Mouse (Mus musculus) midbrain, postnatal 0 days (tissue): ENCODE results near the gene Atxn7. TPM values are rescaled to one million over a fixed set of nuclear protein-coding genes. Genes with fewer than 3 reads are reported as not detected.
"Not testable (repeated sequence)": the region's sequence is repeated elsewhere in the genome, so short reads cannot be mapped to it uniquely, and the experiment has no call there.

Source experiments
- ATAC-seq: fragments of 200-750 bp; cut with Nextera tagmentation; 2 replicates; pipeline ENCODE4 v1.8.0; 2017; ENCODE audit warnings: moderate number of reproducible peaks, mild to moderate bottlenecking, moderate TSS enrichment, moderate library complexity; ENCODE audit not compliant: low FRiP score
- DNase-seq: peaks from one replicate; pipeline ENCODE4 v3.0.0-alpha.2; 2015; ENCODE audit warnings: low spot score
- H3K27ac ChIP-seq: fragments of 300-500 bp; sonication (generic); 2 replicates; pipeline ENCODE4 v1.5.1; 2014; ENCODE audit warnings: low read depth, mild to moderate bottlenecking, low read length, mixed read lengths
- H3K27me3 ChIP-seq: fragments of 300-500 bp; sonication (generic); 2 replicates; pipeline ENCODE4 v1.6.1; 2014; ENCODE audit warnings: low read length, control low read depth, mixed read lengths; ENCODE audit not compliant: insufficient read depth
- H3K36me3 ChIP-seq: fragments of 300-500 bp; sonication (generic); 2 replicates; pipeline ENCODE4 v1.6.1; 2014; ENCODE audit warnings: low read length, control low read depth, mixed read lengths; ENCODE audit not compliant: insufficient read depth
- H3K4me1 ChIP-seq: fragments of 300-500 bp; sonication (generic); 2 replicates; pipeline ENCODE4 v1.6.1; 2014; ENCODE audit warnings: mild to moderate bottlenecking, control low read depth, antibody characterized with exemption, low read length, mixed read lengths; ENCODE audit not compliant: insufficient read depth
- H3K4me2 ChIP-seq: fragments of 300-500 bp; sonication (generic); 2 replicates; pipeline ENCODE4 v1.6.1; 2014; ENCODE audit warnings: low read depth, mild to moderate bottlenecking, low read length, mixed read lengths; ENCODE audit not compliant: poor library complexity, severe bottlenecking
- H3K4me3 ChIP-seq: fragments of 300-500 bp; sonication (generic); 2 replicates; pipeline ENCODE4 v1.5.1; 2014; ENCODE audit warnings: low read depth, mild to moderate bottlenecking, low read length, moderate library complexity
- H3K9ac ChIP-seq: fragments of 300-500 bp; sonication (generic); replicated peaks from 2 replicates; pipeline ENCODE4 v1.6.1; 2014; ENCODE audit warnings: mild to moderate bottlenecking, low read length, moderate library complexity, mixed read lengths; ENCODE audit not compliant: poor library complexity, severe bottlenecking
- H3K9me3 ChIP-seq: fragments of 300-500 bp; sonication (generic); 2 replicates; pipeline ENCODE4 v1.6.1; 2016; ENCODE audit warnings: low read length, control low read depth
- CTCF ChIP-seq: IDR thresholded peaks from 2 replicates; pipeline ENCODE4 v1.5.1; 2016; ENCODE audit warnings: antibody characterized with exemption, mild to moderate bottlenecking
- WGBS: fragments of 180-500 bp; shearing (Covaris S2); extraction: QIAGEN DNeasy Blood & Tissue Kit; methylation state at CpG from one replicate; pipeline ENCODE4 v1.1.7; 2014; 5-methylcytosine and 5-hydroxymethylcytosine counted together
- polyA plus RNA-seq: library from polyadenylated mRNA; unstranded; fragments of >200 nt; fragmentation: Nextera tagmentation; extraction: Ambion mirVana; gene quantifications from 2 replicates; pipeline ENCODE4 v1.2.1, GENCODE M21; 2015
- total RNA-seq: library from RNA; depleted of rRNA; stranded (reverse); fragments of >200 nt; gene quantifications from 2 replicates; pipeline ENCODE4 v1.2.3, GENCODE M21; 2014

Atxn7 gene
- total and polyA plus RNA-seq, 2 experiments from 2014 or later = 2.5 to 12.7 TPM

DNA sequence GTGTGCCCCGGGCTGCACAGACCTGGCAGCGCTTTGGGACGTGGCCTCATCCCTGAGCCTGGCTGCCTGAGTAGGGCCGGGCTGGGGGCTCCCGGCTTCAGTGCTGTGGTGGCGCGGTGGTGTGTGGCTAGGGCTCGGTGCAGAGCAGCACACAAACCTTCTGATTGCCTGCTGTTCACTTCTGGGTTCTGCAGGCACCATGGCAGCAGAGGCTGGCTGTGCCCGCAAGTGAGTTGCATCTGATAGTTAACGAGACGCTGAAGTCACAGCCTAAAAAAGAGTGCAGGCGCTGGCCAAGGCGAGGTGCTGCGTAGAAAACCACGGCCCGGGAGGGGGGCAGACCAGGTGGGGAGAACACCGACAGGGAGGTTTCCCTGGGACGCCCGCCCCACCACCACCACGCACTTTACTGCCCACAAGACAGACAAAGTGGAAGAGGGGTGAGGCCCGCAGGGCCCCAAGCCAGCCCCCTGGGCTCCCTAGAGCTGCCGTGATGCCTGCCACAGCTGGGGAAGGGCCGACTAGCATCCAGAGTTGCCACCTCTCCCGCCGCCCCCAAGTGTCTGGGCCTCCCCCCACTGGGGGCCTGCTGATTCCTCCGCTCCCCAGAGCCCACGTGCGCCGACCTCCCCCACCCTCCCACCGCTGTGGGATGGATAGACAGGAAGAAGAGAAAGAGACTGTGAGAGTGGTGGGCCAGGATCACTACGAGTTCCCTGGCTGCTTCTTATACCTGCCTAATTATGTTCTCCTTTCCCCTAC, 27.8 kb upstream of the Atxn7 start:
- WGBS = 32% methylated on average over 29 of the region's 31 CpGs
- DNase-seq (no peak), ATAC-seq (peak; percentile 60)
- H3K27me3 ChIP-seq = no peaks in the 10 kb centered on the region
- no peak for TF ChIP-seq CTCF
- H3K36me3 ChIP-seq = no peaks in the 10 kb centered on the region
- no peaks in the 10 kb centered on the region for H3K4me1 ChIP-seq
- no peak overlapping the region for H3K27ac ChIP-seq
- H3K9ac ChIP-seq = peak overlapping the region; percentile 39; the same call in 1 of the 2 replicates
- no peaks in the 10 kb centered on the region for H3K9me3 ChIP-seq
- peak overlapping the region; percentile 58 for H3K4me2 ChIP-seq
- H3K4me3 ChIP-seq = peak overlapping the region; percentile 28

DNA sequence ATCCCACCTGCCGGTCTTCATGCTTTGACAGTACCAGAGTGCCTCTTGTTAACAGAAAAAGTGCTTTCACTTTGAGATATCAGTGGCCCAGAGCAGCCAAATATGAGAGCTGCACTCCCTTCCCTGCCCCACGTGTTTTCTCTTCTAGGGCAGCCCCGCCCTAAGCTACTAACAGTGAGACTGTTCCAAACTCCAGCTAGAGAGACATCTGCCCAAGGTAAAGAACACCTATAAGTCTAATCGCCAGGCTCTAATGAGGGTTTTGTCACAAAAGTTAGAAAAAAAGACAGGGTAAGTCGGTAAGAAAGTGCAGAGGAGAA, 27.2 kb upstream of the Atxn7 start:
- 51% methylated on average over 5 of the region's 5 CpGs for WGBS
- H3K36me3 ChIP-seq = no peaks in the 10 kb centered on the region
- H3K4me1 ChIP-seq = no peaks in the 10 kb centered on the region
- no peak overlapping the region for H3K9ac ChIP-seq
- peak overlapping the region; percentile 58 for H3K4me2 ChIP-seq
- no peaks in the 10 kb centered on the region for H3K9me3 ChIP-seq
- no peak for ATAC-seq
- no peak for DNase-seq
- no peak overlapping the region for H3K27ac ChIP-seq
- TF ChIP-seq CTCF = no peak
- no peak overlapping the region for H3K4me3 ChIP-seq
- no peaks in the 10 kb centered on the region for H3K27me3 ChIP-seq

DNA sequence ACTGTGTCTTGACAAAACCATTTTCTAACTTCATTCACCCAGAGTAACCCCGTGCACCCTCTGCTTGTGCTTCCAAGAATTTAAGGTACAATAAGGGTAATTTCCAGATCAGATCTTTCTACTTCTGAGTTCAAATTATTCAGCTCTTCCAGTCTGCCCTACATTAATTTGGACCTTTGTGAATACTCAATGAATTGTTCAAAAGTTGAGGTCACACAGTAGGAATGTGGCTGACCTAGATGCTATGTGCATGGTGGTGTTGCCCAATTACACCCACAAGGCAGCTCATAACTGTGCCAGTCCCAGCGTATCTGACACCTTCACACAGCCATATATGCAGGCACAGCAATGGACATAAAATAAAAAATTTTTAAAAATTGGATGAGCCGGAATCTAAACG, 16.6 kb upstream of the Atxn7 start:
- no peaks in the 10 kb centered on the region for H3K9me3 ChIP-seq
- no peak overlapping the region for H3K4me3 ChIP-seq
- no peak for TF ChIP-seq CTCF
- no peaks in the 10 kb centered on the region for H3K4me1 ChIP-seq
- H3K27me3 ChIP-seq = no peaks in the 10 kb centered on the region
- ATAC-seq (no peak), DNase-seq (no peak)
- H3K9ac ChIP-seq = no peak overlapping the region
- WGBS = 94% methylated on average over 4 of the region's 4 CpGs
- H3K36me3 ChIP-seq = peaks cover 19% of the 10 kb centered on the region
- no peak overlapping the region for H3K4me2 ChIP-seq
- H3K27ac ChIP-seq = no peak overlapping the region

DNA sequence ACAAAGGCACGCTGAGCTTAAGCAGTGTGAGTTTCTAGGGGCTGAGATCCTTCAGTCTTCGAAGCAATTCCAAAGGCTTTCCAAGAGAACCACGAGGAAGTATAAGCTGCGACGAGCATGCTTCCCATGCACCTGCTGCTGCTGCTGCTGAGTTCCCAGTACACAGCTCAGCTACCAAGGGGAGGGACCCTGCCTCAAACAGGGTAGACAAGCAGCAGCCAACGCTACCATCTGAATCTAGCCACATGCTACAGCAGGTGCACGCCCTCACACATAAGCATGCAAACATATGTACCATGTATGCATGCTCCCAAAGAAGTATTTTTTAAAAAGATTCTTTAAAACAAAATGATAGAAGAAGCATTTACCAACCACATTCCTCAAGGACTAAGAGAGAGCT, 12.9 kb upstream of the Atxn7 start:
- no peak overlapping the region for H3K9ac ChIP-seq
- TF ChIP-seq CTCF = no peak
- H3K4me1 ChIP-seq = no peaks in the 10 kb centered on the region
- DNase-seq = no peak
- no peak overlapping the region for H3K27ac ChIP-seq
- no peak overlapping the region for H3K4me3 ChIP-seq
- H3K4me2 ChIP-seq = no peak overlapping the region
- no peaks in the 10 kb centered on the region for H3K27me3 ChIP-seq
- peaks cover 29% of the 10 kb centered on the region for H3K36me3 ChIP-seq
- 87% methylated on average over 7 of the region's 7 CpGs for WGBS
- ATAC-seq = peak; percentile 26; the same call in 1 of the 2 replicates
- H3K9me3 ChIP-seq = no peaks in the 10 kb centered on the region

DNA sequence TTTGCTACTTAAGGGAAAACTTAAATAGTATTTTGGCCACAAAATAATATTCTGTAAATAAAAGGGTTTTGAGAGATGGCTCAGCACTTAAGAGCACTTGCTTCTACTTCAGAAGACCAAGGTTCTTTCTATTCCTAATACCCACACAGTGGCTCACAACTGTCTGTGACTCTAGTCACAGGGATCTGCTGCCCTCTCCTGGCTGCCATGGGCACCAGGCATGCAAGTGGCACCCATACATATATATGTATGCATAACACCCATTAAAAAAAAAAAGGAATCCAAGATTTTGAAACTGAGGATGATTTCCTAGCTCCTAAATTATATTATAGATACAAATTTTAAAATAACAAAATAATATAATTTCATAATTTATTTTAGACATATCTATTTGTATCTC, 10.8 kb upstream of the Atxn7 start:
- peak; percentile 74; the same call in 1 of the 2 replicates for ATAC-seq
- no peaks in the 10 kb centered on the region for H3K9me3 ChIP-seq
- peaks cover 29% of the 10 kb centered on the region for H3K36me3 ChIP-seq
- no peak overlapping the region for H3K4me2 ChIP-seq
- no peak overlapping the region for H3K9ac ChIP-seq
- peak; percentile 71 for DNase-seq
- no peak overlapping the region for H3K4me3 ChIP-seq
- TF ChIP-seq CTCF = peak; percentile 79
- no peak overlapping the region for H3K27ac ChIP-seq
- no peaks in the 10 kb centered on the region for H3K27me3 ChIP-seq
- no peaks in the 10 kb centered on the region for H3K4me1 ChIP-seq

DNA sequence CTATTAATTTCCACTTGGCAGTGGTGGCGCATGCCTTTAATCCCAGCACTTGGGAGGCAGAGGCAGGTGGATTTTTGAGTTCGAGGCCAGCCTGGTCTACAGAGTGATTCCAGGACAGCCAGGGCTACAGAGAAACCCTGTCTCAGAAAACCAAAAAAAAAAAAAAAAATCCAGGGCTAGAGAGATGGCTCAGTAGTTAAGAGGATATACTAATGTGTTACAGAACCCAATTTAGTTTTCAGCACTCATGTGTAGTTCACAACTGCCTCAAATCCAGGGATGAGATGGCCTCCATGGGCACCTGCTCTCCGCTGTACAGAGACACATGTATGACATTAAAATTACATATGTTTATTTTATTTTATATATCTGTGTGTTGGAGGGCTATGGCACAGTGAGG, 9.1 kb upstream of the Atxn7 start:
- peaks cover 26% of the 10 kb centered on the region for H3K36me3 ChIP-seq
- ATAC-seq, H3K4me3 ChIP-seq, H3K27ac ChIP-seq, H3K9ac ChIP-seq, H3K4me1 ChIP-seq, H3K27me3 ChIP-seq, DNase-seq, H3K4me2 ChIP-seq, H3K9me3 ChIP-seq: not testable (repeated sequence)
- WGBS = 97% methylated on average over 3 of the region's 3 CpGs
